Mouse (Mus musculus) T-helper 17 cell (primary cell): ENCODE data around the gene Srebf1.

ENCODE experiments used
- in situ Hi-C, 2 experiments: fragments of 300-600 bp; cut with MboI, MseI; formaldehyde crosslinking; loops; 1 replicate in 1 of 2; 2 replicates in 1 of 2; pipeline ENCODE4 v1.15.1; 2025; ENCODE audit warnings: high pct_unique_total_duplicates in 2 of 2

Srebf1 gene

DNA sequence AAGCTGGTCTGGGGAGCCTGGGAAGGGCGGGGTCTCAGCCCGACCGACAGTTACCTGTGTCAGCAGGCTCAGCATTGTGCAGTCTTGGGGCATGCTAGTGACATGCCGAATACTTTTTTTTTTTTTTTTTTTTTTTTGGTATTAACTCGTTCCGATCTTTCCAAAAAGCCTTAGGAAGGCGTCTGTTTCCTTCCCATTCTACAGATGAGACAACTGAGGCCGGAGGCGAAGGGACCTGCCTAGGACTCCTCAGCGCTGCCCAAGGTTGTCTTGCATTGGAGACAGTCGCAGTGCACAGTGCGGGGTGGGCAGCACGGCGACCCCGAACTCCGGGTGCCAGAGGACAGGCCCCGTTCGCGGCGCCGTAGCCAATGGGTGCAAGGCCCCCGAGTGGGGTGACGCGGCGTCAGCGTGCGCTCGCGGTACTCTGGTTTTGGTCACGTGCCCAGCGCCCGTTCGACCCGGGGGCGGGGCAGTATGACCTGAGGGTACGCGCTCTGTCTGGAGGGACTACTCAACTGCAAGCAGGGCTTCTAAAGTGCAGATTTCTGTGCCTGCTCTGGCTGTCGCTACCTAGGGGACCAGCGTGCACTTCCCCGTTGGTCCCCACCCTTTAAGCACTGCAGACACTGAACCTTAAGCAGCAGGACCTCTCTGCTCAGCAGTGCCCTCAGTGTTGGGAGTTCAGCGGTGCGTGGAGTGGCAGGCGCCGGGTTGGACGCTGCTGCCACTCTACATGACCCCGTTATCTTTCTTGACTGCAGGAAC, at the start of gene Srebf1:
Gene Srebf1, minus strand, starts transcription at position 113 of the 768 bp plus-strand sequence.
- in situ Hi-C loops = loop anchor here in 1 of 2 experiments (25.0 kb wide), 1 partner anchor 2010 kb away; no protein-coding TSS in a partner anchor

DNA sequence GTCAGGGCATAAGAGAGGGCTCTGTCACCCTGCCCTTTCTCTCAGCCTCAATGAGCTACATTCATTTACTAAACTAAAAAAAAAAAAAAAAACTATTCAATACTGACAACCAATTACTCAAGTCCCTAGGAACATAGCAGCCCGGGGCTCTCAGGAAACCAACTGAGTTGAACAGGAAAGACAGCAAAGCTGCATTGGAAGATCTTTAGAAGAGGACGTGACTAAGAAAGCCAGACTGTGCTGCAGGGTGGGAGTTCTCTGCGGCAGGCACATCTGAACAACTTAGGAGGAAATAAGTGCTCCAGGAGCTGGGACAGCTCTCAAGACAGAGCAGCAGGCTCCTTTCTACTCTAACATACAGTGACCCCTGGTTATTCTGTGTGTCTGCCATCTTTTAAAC, 46.2 kb upstream of the Srebf1 start:
- in situ Hi-C loops = no loop called here

DNA sequence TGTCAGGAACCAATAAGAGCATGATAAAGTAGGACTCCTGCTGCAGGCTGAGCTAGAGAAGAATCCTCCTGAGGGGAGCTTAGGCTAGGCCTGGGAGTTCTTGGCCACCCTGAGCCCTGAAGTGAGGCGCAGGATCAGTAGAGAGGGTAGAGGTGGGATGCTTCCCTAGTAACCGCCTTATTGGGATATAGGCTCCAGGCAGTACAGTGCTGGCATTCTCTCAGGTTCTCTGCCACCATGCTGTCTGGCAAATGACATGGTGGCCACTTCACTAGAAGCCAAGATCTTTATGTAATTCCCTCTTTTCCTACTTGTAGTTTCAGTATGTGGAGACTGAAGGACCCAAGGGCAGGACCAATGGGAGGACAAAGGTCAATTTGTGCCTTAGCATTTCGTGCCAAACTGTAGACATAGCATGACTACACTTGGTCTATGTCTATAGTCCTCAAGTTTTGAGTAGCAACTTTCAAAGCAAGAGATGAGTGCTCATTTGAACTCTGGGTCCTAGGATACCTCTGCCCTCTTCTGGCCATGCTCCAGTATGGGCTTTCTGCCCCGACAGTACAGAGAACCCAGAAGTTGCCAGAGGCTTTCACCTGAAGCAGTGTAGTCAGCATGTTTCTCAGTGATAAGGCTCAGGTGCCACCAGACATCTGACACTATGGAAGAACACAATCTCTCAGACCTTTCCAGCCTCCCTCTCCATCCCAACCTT, 43.0 kb upstream of the Srebf1 start:
- in situ Hi-C loops = no loop called here

DNA sequence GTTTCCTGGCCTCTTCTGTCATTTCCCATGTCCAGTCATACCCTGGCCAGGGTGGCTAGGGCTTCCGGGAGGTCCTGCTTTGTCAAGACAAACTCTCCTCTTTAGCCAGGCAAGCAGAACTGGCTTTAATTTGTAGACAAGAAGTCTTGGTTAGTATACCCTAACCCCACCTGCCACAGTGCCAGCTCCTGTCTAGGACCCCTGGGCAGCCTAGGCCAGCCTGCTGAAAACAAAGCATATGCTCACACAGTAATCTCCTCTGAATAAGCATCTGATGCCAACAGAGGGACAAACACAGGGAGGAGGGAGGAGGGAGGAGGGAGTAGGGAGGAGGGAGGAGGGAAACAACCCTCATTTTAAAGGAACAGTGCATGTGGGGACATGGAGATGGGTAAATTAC, 42.3 kb upstream of the Srebf1 start:
- in situ Hi-C loops = no loop called here

DNA sequence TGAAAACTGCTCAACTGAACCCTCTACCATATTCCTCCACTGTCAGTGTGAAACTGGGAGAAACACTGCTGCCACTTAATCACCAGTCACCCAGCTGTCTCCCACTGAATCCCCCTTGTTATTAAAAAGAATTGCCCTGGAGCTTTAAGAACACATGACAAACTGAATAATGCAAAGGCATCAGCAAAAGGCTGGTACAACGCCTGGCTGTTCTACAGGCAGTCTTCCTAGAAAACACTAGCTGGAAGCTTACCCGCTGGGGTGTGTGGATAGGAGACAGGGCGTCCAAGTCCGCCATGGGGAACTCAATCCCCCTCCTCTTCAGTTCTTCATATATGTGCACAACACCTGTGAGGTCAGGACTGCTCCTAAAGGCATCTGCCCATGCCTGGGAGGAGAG, 40.0 kb upstream of the Srebf1 start:
- in situ Hi-C loops = no loop called here

DNA sequence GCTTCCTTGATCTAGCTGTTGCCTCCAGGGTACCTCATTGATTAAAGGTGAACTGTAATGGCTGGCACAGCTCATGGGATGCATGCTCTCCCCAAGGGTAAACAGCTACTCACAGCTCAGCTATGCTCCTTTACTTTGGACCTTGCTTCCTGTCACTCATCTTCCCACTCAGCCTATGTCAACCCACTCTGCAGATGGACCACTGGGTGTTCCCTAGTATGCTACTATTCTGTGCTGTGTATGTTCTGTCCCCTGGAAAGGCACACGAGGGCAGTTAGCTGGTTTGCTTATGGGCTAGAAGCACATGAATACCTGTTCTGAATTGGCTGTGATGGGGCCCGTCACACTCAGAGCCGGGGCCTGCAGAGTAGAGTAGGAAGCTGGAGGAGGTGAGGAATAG, 38.4 kb upstream of the Srebf1 start:
- in situ Hi-C loops = no loop called here

DNA sequence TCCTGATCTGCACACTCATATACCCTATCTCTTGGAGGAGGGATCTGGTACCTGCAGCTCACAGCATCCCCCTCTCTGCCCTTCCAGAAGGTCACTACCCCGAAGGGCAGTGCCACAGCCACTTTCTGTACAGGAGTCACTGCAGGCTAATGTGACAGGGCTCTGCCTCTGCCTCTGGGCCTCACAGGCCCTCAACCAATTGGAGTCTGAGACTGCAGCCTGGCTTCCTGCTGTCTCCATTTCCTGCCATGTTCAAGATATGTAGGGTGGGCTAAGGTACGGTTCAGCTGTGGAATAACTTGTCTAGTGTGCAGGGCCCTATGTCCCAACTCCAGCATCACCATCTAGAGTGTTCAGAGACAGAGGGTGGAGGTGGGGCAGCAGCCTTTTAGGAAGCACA, 35.3 kb upstream of the Srebf1 start:
- in situ Hi-C loops = loop anchor here in 1 of 2 experiments (5.0 kb wide), 1 partner anchor 145 kb away; no protein-coding TSS in a partner anchor

DNA sequence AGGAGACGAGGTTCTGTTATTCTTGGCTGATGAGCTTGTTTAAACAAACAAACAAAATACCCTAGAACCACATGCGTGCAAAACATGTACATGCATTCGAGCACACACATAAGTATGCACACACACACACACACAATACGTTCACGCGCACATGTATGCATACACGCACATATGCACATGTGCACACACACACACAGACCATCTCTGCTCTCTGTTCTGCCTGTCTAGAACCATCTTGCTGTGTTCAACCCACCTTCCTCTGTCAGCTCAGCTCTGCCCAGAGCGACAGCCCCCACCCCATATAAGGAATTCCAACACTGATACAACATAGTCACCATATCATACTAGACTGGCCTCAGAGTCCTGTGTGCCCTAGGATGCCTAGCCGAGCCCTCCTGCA, 34.3 kb upstream of the Srebf1 start:
- in situ Hi-C loops = loop anchor here in 1 of 2 experiments (5.0 kb wide), 1 partner anchor 146 kb away; no protein-coding TSS in a partner anchor

DNA sequence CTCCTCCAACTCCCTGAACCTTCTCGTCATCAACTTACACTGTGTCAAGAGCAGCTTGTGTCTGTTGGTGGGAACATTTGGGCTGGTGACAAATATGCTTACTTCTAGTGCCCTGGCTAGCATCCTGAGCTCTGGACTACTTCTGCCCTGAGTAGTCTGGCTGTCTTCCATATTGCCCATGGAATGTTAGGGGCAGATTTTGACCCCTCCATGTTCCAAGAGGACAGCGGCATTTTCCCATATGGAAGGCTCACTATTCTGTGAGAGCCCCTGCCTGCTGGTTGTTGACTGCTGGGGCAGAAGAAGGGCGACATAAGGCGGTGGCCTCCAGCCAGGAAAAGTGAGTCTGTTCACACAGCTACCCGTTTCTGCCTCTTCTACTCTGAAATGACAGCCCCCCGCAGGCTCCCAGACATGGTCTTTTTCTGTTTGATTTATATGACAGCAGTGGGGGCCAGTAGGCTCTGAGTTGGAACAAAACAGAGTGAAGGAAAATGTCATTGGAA, 33.8 kb upstream of the Srebf1 start:
- in situ Hi-C loops = loop anchor here in 1 of 2 experiments (5.0 kb wide), 1 partner anchor 146 kb away; no protein-coding TSS in a partner anchor

DNA sequence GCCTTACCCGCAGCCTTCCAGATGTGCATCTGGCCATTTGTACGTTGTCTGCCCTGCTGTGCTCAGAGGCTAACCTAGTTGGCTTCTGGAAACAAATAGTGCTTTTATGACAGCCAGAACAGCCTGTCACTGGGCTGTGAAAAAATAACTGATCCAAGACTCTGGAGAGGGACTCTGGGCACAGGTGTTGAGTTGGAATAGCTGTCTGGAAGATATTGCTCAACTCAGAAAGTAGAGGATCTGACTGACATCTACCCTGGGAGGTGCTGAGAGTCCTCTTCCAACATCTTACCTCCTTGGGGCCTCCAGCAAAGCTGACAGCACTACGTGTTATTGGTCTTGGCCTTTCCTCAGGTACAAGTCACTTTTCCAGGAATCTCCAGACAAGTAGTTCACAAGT, 33.3 kb upstream of the Srebf1 start:
- in situ Hi-C loops = loop anchor here in 1 of 2 experiments (5.0 kb wide), 1 partner anchor 147 kb away; no protein-coding TSS in a partner anchor

DNA sequence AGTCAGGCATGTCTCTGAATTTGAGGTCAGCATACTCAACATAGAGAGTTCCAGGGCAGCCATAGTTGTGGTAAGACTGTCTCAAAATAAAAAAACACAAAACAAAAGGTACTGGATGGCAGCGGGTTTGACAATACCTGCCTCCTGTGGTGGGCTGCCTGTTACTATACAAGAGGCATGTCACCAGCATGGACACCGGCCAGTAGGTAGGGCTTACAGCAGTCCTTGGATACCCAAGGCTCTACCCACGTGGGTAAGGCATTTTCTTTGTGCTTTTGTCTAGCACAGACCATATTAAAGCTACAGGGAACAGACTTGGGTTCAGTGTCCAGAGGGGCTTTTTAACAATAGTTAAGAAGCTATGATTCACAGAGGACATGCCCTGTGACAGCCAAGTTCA, 32.8 kb upstream of the Srebf1 start:
- in situ Hi-C loops = loop anchor here in 1 of 2 experiments (5.0 kb wide), 1 partner anchor 147 kb away; no protein-coding TSS in a partner anchor

DNA sequence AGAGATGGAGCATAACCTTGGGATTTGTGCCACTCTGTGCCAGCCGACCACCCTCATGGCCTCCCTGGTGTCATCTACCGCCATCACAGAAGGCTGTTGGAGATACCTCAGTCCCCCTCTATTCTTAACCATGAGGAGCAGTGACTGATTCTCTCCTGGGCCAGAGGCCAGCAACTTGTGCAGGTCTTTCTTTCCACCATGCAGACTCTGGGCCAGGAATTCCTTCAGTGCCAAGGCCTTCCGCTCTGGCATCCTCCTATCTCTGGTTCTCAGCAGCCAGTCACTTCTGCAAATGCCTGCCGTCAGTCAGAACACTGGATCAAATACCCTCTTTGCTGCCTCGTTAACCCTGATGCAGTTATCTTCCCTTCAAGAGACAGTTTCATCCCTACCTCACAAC, 31.9 kb upstream of the Srebf1 start:
- in situ Hi-C loops = no loop called here

DNA sequence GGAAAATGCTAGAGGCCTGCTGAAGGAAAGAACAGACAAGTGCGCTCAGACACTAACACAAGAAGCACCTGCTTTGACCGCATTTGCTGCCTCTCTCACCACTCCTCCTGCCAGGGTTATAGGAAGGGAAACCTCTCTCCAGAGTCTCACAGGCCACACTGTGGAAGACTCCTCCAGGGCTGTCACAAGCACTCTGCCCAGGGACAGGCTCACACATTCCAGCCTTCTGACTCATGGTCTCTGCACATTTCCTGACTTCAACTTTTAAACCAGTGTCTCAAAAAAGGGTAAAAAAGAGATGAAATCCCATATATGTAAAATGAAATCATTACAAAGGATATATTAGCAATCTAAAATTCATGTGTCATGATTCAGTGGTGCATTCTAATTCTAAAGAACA, 31.2 kb upstream of the Srebf1 start:
- in situ Hi-C loops = no loop called here

DNA sequence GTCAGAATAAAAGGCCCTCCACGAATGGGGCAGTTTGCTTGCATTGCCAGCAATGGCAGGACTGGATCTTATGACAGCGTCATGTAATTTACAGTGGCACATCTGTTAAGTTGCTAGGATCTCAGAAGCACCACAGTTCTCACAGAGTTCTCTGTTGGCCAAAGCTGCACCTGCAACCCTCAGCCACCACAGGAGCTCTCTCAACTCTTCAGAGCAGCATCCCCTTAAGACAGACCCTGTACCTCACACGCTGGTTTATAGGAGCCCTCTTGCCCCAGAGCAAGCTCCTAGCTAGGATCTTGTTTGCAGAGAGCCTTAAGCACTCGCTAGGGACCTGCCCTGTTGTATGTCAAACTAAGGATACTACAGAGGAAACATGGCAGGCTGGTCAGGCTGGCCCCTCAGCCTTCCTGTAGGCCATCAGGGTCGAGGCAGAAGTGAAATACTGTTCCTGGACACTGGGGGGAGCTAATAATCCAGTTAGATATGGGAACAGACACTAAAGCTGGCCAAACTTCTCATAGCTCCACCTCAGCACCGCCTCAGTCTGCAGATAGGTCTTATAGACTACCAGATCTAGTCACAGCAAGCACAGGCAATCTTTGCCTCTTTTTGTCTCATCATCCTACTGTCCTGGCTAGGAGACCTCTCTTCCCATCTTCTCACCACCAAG, 28.7 kb upstream of the Srebf1 start:
- in situ Hi-C loops = no loop called here

DNA sequence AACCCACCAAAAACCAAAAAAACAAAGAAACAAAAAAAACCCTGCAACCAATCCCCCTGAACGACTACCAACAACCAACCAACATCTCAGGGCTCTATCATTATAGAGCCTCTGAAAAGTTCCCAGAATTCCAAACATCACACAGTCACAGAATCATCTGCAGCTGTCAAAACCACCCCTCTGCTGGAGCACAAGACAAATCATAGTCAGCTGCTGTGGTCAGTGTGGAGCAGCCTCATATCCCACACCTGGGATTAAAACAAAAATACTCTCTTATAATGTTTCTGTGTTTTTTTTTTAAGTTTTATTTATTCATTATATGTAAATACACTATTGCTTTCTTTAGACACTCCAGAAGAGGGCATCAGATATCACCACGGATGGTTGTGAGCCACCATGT, 27.5 kb upstream of the Srebf1 start:
- in situ Hi-C loops = no loop called here

DNA sequence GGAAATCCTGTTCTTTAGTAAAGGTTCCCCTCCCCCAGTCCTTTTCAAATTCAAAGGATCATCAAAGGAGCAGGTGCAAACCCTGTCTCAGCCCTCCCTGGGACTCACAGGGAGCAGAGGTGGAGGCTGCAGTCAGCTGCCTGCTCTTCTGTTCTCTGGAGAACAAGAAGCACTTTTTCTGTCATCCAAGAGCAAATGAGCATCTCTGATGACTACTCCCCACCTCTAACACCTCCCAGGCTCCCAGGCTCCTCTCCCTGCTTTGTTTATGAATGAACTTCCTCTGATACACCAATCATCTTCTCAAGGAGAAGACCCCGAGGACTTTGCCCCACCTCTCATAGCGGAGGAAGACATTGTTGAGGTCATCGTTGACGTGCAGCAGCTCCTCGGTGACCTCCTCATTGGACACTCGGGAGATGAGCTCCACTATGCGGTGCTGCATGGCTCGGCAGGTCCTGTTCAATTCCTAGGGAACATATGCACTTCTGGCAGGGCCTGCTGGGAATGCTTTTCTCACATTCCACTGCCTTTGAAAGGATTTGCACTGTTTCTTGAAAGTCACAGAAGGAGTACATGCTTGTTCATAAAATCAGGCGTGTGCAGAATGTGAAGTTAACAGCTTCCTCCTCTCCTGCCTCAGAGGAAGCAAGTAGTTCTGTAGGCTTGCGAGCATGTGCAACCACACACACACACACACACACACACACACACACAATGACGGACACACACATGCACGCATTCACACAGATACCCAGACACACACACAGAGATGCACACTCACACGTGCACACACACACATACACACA, 26.4 kb upstream of the Srebf1 start:
- in situ Hi-C loops = no loop called here

DNA sequence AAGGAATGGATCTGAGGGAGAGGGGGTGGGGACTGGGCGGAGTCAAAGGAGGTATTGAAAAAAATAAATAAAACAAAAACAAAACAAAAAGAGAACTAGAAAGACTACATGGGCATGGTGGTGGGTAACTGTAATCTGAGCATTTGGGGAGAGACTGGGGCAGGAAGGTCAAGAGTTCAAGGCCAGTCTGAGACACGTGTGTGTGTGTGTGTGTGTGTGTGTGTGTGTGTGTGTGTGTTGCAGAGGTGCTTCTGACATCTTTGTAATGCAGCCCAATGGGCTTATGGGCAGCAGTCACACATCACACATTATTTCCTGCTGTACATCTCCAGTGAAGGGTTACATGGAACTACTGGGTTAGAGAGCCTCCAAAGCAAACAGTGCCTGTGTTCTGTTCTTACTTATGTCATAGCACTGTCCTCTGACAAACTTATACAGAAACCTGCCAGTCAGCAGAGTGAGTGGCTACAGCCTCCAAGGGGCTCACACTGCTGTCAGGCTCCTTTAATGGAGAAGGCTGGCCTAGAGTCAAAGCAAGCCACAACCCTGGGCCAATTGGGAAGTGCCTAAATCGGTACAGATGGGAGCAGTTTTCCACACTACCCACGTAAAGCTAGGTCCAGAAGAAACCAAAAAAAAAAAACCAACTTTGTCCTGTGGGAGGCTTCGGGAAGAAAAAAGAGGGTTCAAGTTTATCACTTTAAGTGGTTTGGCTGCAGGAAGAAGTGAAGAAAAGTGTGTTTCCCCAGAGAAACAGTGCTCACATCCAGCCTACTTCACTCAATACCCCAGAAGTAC, 25.6 kb upstream of the Srebf1 start:
- in situ Hi-C loops = no loop called here

DNA sequence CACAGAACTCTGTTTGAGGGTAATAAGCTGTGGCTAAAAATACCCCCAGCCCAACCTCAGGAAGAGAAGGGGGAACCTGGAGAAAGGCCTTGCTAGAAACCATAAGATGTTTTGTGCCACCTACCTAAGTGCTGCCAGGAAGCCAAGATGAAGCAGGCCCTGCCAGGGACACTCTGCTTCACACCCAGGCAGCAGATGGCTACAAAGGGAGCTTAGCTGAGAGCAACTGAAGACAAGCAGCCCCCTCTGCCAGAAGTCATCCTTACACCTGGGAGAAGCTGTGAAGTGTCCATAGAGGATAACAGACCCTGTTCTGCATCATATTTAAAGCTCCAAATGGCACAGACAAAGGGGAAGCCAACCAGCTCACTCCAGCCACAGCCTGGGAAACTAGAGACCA, 23.7 kb upstream of the Srebf1 start:
- in situ Hi-C loops = no loop called here

DNA sequence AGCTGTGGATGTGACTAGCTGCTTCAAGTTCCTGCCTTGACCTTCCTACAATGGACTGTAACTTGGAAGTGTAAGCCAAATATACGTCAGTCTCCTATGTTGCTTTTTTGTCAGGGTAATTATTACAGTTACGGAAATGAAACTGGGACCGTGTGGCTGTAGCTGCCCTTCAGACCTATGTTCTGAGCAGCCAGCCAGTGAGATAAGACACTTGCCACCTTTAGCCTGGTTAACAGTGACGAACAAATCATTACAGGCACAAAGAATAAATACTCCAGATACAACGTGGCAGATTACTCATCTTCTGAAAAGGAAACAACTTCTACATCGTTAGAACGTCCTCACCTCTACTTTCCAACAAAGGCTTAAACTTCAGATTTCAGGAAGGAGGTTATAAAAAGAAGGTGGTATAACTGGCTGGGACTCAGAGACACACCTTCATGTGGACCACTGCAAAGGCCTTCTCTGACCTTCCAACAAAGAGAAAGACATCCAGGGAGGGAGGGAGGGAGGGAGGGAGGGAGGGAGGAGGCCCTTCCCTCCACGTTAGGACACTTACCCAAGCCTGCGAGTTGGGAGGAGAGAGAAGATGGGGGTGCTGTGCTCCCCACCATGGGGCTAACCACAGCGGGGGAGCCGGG, 22.2 kb upstream of the Srebf1 start:
- in situ Hi-C loops = no loop called here

DNA sequence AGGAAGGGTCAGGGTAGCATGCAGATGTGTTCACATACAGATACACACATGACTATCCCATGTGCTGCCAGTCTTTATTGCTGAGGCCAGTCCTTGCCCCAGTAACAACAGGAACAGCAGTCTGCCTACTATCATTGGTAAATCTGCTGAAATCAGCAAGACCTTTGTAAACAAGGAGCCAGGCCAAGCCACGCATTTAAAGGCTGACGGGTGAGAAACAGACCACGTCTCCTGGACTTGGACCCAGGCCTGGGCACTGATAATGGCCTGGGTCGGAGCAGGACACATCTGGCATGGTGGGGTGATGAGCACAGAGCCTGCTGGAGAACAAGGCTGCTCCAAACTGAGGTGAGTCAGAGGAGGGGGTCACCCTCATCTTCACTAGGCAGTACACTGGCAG, 18.1 kb upstream of the Srebf1 start:
- in situ Hi-C loops = no loop called here
